Mouse (Mus musculus) spleen, adult 2 months (tissue): ENCODE data around the gene Hbb-y.

Experiments used
- CTCF ChIP-seq: fragments of 200-500 bp; IDR thresholded peaks from 2 replicates; pipeline ENCODE4 v1.5.1; 2011; ENCODE audit warnings: mild to moderate bottlenecking, inconsistent platforms; ENCODE audit not compliant: insufficient read depth, insufficient read length, insufficient replicate concordance; ENCODE audit errors: extremely low read depth
- POLR2A ChIP-seq: fragments of 200-500 bp; IDR thresholded peaks from 2 replicates; pipeline ENCODE4 v1.6.1; 2011; ENCODE audit warnings: low read depth, low read length, inconsistent platforms

- TF ChIP-seq POLR2A (no peak), CTCF (no peak)
These were observed 17.7 kb upstream of the Hbb-y start for GRCm38 (mm10) chr7:103870667-103871066.
